Mouse (Mus musculus) liver, embryonic 14.5 days (tissue): ENCODE measurements around the gene Olfr73. TPM values are rescaled to one million over a fixed set of nuclear protein-coding genes. Genes with fewer than 3 reads are reported as not detected.

Experiments
- ATAC-seq: fragments of 200-750 bp; cut with Nextera tagmentation; 2 replicates; pipeline ENCODE4 v1.8.0; 2017; ENCODE audit warnings: moderate number of reproducible peaks, mild to moderate bottlenecking, moderate library complexity; ENCODE audit not compliant: insufficient read depth
- DNase-seq, 3 experiments: peaks; one replicate each; pipeline ENCODE4 v3.0.0-alpha.2; 2012 to 2013; ENCODE audit warnings: low read depth in 3 of 3, low spot score in 3 of 3
- H3K27ac ChIP-seq: fragments of 300-500 bp; sonication (generic); 2 replicates; pipeline ENCODE4 v1.5.1; 2014; ENCODE audit warnings: moderate library complexity, mild to moderate bottlenecking, control low read depth, inconsistent platforms
- H3K27me3 ChIP-seq: fragments of 300-500 bp; sonication (generic); 2 replicates; pipeline ENCODE4 v1.6.1; 2014; ENCODE audit warnings: mild to moderate bottlenecking, low read length, moderate library complexity; ENCODE audit not compliant: control insufficient read depth, insufficient read depth
- H3K36me3 ChIP-seq: fragments of 300-500 bp; sonication (generic); replicated peaks from 2 replicates; pipeline ENCODE4 v1.6.1; 2014; ENCODE audit warnings: low read depth; ENCODE audit not compliant: control insufficient read depth, insufficient read depth
- H3K4me1 ChIP-seq, 2 experiments: fragments of 200-500 bp in 1 of 2; fragments of 300-500 bp in 1 of 2; sonication (generic) in 1 of 2; replicated peaks; 2 replicates each; pipeline ENCODE4 v1.6.1; 2012 to 2014; ENCODE audit warnings: antibody characterized with exemption in 1 of 2, inconsistent platforms in 1 of 2, low read length in 1 of 2; ENCODE audit not compliant: control insufficient read depth in 2 of 2, insufficient read depth in 2 of 2
- H3K4me2 ChIP-seq: fragments of 300-500 bp; sonication (generic); 2 replicates; pipeline ENCODE4 v1.6.1; 2014; ENCODE audit warnings: low read depth, mild to moderate bottlenecking, control low read depth, moderate library complexity
- H3K4me3 ChIP-seq, 2 experiments: fragments of 200-500 bp in 1 of 2; fragments of 300-500 bp in 1 of 2; sonication (generic) in 1 of 2; 2 replicates each; pipeline ENCODE4 v1.5.1; 2012 to 2014; ENCODE audit warnings: low read depth in 2 of 2, low read length in 2 of 2, mild to moderate bottlenecking in 2 of 2, control low read depth in 1 of 2, inconsistent platforms in 1 of 2, moderate library complexity in 1 of 2; ENCODE audit not compliant: insufficient read depth in 1 of 2
- H3K9ac ChIP-seq: fragments of 300-500 bp; sonication (generic); replicated peaks from 2 replicates; pipeline ENCODE4 v1.6.1; 2014; ENCODE audit warnings: mild to moderate bottlenecking, control low read depth, moderate library complexity
- H3K9me3 ChIP-seq: fragments of 300-500 bp; sonication (generic); 2 replicates; pipeline ENCODE4 v1.6.1; 2016; ENCODE audit warnings: low read length, mixed read lengths; ENCODE audit not compliant: control insufficient read depth
- CTCF ChIP-seq: IDR thresholded peaks from 2 replicates; pipeline ENCODE4 v1.5.1; 2016; ENCODE audit warnings: antibody characterized with exemption, low read depth, control low read depth
- EP300 ChIP-seq: IDR thresholded peaks from 2 replicates; pipeline ENCODE4 v1.6.1; 2016; ENCODE audit warnings: antibody characterized with exemption, low read depth
- polyA plus RNA-seq, 2 experiments: library from polyadenylated mRNA; depleted of rRNA in 1 of 2; stranded (reverse) in 1 of 2; unstranded in 1 of 2; fragments of >200 nt; fragmentation: Nextera tagmentation in 1 of 2; extraction: Ambion mirVana in 1 of 2; gene quantifications; 2 replicates each; pipeline versions ENCODE4 v1.2.1 to v1.2.3; 2012 to 2014

Olfr73 gene
- polyA plus RNA-seq, 2 experiments = not detected

- TF ChIP-seq CTCF = no peak
- TF ChIP-seq EP300 = no peak
Observed at GRCm38 (mm10) chr2:88007515-88008318, 29.8 kb downstream of the Olfr73 start, which contains the start of gene Olfr1160. Gene Olfr1160 (minus strand): TSS chr2:88008268.

GRCm38 (mm10) chr2:87989813-87990212 is 47.7 kb downstream of the Olfr73 start, which contains the start of gene Olfr1158:
Gene Olfr1158 (plus strand): TSS chr2:87990113.
- DNase-seq (no peak), ATAC-seq (no peak)
- H3K4me1 ChIP-seq = no peaks in the 10 kb centered on the region
- no peaks in the 10 kb centered on the region for H3K9me3 ChIP-seq
- H3K4me2 ChIP-seq = no peak within 1 kb of the TSS
- TF ChIP-seq CTCF (no peak), EP300 (no peak)
- no peaks in the 10 kb centered on the region for H3K27me3 ChIP-seq
- H3K27ac ChIP-seq = no peak within 1 kb of the TSS
- no peak within 1 kb of the TSS for H3K9ac ChIP-seq
- no peak within 1 kb of the TSS for H3K4me3 ChIP-seq
- no peaks in the 10 kb centered on the region for H3K36me3 ChIP-seq

More at GRCm38 (mm10) chr2:88007515-88008318, 29.8 kb downstream of the Olfr73 start, which contains the start of gene Olfr1160:
- H3K9me3 ChIP-seq = no peaks in the 10 kb centered on the region
- H3K27me3 ChIP-seq = no peaks in the 10 kb centered on the region
- H3K4me2 ChIP-seq = no peak within 1 kb of the TSS
- DNase-seq = no peak
- H3K9ac ChIP-seq = no peak within 1 kb of the TSS
- H3K4me3 ChIP-seq = no peak within 1 kb of the TSS
- ATAC-seq = no peak
- H3K36me3 ChIP-seq = no peaks in the 10 kb centered on the region
- H3K4me1 ChIP-seq = no peaks in the 10 kb centered on the region
- H3K27ac ChIP-seq = no peak within 1 kb of the TSS

Other genes starting within 250 kb of the Olfr73 start
- not detected in 2 replicates for gene Olfr1143, start 237.1 kb downstream of the Olfr73 start, polyA plus RNA-seq (2012; rRNA removed)
- not detected in 2 replicates for gene Olfr1143, start 237.1 kb downstream of the Olfr73 start, polyA plus RNA-seq (2014; fragmentation: Nextera tagmentation; extraction: Ambion mirVana)
- not detected in 2 replicates for gene Olfr1145, start 227.9 kb downstream of the Olfr73 start, polyA plus RNA-seq (2012; rRNA removed)
- not detected in 2 replicates for gene Olfr1145, start 227.9 kb downstream of the Olfr73 start, polyA plus RNA-seq (2014; fragmentation: Nextera tagmentation; extraction: Ambion mirVana)
- gene Olfr1148, start 207.2 kb downstream of the Olfr73 start, polyA plus RNA-seq (2012; rRNA removed) = not detected in 2 replicates
- not detected in 2 replicates for gene Olfr1148, start 207.2 kb downstream of the Olfr73 start, polyA plus RNA-seq (2014; fragmentation: Nextera tagmentation; extraction: Ambion mirVana)
- not detected in 2 replicates for gene Olfr1150-ps1, start 193.7 kb downstream of the Olfr73 start, polyA plus RNA-seq (2012; rRNA removed)
- gene Olfr1150-ps1, start 193.7 kb downstream of the Olfr73 start, polyA plus RNA-seq (2014; fragmentation: Nextera tagmentation; extraction: Ambion mirVana) = not detected in 2 replicates
- gene Olfr1151, start 181.8 kb downstream of the Olfr73 start, polyA plus RNA-seq (2012; rRNA removed) = not detected in 2 replicates
- gene Olfr1151, start 181.8 kb downstream of the Olfr73 start, polyA plus RNA-seq (2014; fragmentation: Nextera tagmentation; extraction: Ambion mirVana) = not detected in 2 replicates
- gene Olfr1152, start 171.2 kb downstream of the Olfr73 start, polyA plus RNA-seq (2012; rRNA removed) = not detected in 2 replicates
- gene Olfr1152, start 171.2 kb downstream of the Olfr73 start, polyA plus RNA-seq (2014; fragmentation: Nextera tagmentation; extraction: Ambion mirVana) = not detected in 2 replicates
- not detected in 2 replicates for gene Olfr1153, start 142.7 kb downstream of the Olfr73 start, polyA plus RNA-seq (2012; rRNA removed)
- not detected in 2 replicates for gene Olfr1153, start 142.7 kb downstream of the Olfr73 start, polyA plus RNA-seq (2014; fragmentation: Nextera tagmentation; extraction: Ambion mirVana)
- not detected in 2 replicates for gene Olfr1154, start 132.5 kb downstream of the Olfr73 start, polyA plus RNA-seq (2012; rRNA removed)
- not detected in 2 replicates for gene Olfr1154, start 132.5 kb downstream of the Olfr73 start, polyA plus RNA-seq (2014; fragmentation: Nextera tagmentation; extraction: Ambion mirVana)
- not detected in 2 replicates for gene Olfr1155, start 92.6 kb downstream of the Olfr73 start, polyA plus RNA-seq (2012; rRNA removed)
- gene Olfr1155, start 92.6 kb downstream of the Olfr73 start, polyA plus RNA-seq (2014; fragmentation: Nextera tagmentation; extraction: Ambion mirVana) = not detected in 2 replicates
- gene Olfr1156, start 84.6 kb downstream of the Olfr73 start, polyA plus RNA-seq (2012; rRNA removed) = not detected in 2 replicates
- not detected in 2 replicates for gene Olfr1156, start 84.6 kb downstream of the Olfr73 start, polyA plus RNA-seq (2014; fragmentation: Nextera tagmentation; extraction: Ambion mirVana)
- not detected in 2 replicates for gene Olfr1157, start 69.4 kb downstream of the Olfr73 start, polyA plus RNA-seq (2012; rRNA removed)
- not detected in 2 replicates for gene Olfr1157, start 69.4 kb downstream of the Olfr73 start, polyA plus RNA-seq (2014; fragmentation: Nextera tagmentation; extraction: Ambion mirVana)
- gene Olfr74, start 63.0 kb downstream of the Olfr73 start, polyA plus RNA-seq (2012; rRNA removed) = not detected in 2 replicates
- not detected in 2 replicates for gene Olfr74, start 63.0 kb downstream of the Olfr73 start, polyA plus RNA-seq (2014; fragmentation: Nextera tagmentation; extraction: Ambion mirVana)
- not detected in 2 replicates for gene Olfr1158, start 47.6 kb downstream of the Olfr73 start, polyA plus RNA-seq (2012; rRNA removed)
- not detected in 2 replicates for gene Olfr1158, start 47.6 kb downstream of the Olfr73 start, polyA plus RNA-seq (2014; fragmentation: Nextera tagmentation; extraction: Ambion mirVana)
- not detected in 2 replicates for gene Olfr1160, start 29.4 kb downstream of the Olfr73 start, polyA plus RNA-seq (2012; rRNA removed)
- not detected in 2 replicates for gene Olfr1160, start 29.4 kb downstream of the Olfr73 start, polyA plus RNA-seq (2014; fragmentation: Nextera tagmentation; extraction: Ambion mirVana)
- gene Olfr1161, start 14.9 kb downstream of the Olfr73 start, polyA plus RNA-seq (2012; rRNA removed) = not detected in 2 replicates
- gene Olfr1161, start 14.9 kb downstream of the Olfr73 start, polyA plus RNA-seq (2014; fragmentation: Nextera tagmentation; extraction: Ambion mirVana) = not detected in 2 replicates
- not detected in 2 replicates for gene Olfr1162, start 13.4 kb upstream of the Olfr73 start, polyA plus RNA-seq (2012; rRNA removed)
- not detected in 2 replicates for gene Olfr1162, start 13.4 kb upstream of the Olfr73 start, polyA plus RNA-seq (2014; fragmentation: Nextera tagmentation; extraction: Ambion mirVana)
- gene Olfr1163, start 34.1 kb upstream of the Olfr73 start, polyA plus RNA-seq (2012; rRNA removed) = not detected in 2 replicates
- not detected in 2 replicates for gene Olfr1163, start 34.1 kb upstream of the Olfr73 start, polyA plus RNA-seq (2014; fragmentation: Nextera tagmentation; extraction: Ambion mirVana)
- gene Olfr1164, start 56.3 kb upstream of the Olfr73 start, polyA plus RNA-seq (2012; rRNA removed) = not detected in 2 replicates
- not detected in 2 replicates for gene Olfr1164, start 56.3 kb upstream of the Olfr73 start, polyA plus RNA-seq (2014; fragmentation: Nextera tagmentation; extraction: Ambion mirVana)
- not detected in 2 replicates for gene Olfr1166, start 90.6 kb upstream of the Olfr73 start, polyA plus RNA-seq (2012; rRNA removed)
- gene Olfr1166, start 90.6 kb upstream of the Olfr73 start, polyA plus RNA-seq (2014; fragmentation: Nextera tagmentation; extraction: Ambion mirVana) = not detected in 2 replicates
- gene Olfr1167, start 117.5 kb upstream of the Olfr73 start, polyA plus RNA-seq (2012; rRNA removed) = not detected in 2 replicates
- gene Olfr1167, start 117.5 kb upstream of the Olfr73 start, polyA plus RNA-seq (2014; fragmentation: Nextera tagmentation; extraction: Ambion mirVana) = not detected in 2 replicates
- gene Olfr1168, start 144.2 kb upstream of the Olfr73 start, polyA plus RNA-seq (2012; rRNA removed) = not detected in 2 replicates
- gene Olfr1168, start 144.2 kb upstream of the Olfr73 start, polyA plus RNA-seq (2014; fragmentation: Nextera tagmentation; extraction: Ambion mirVana) = not detected in 2 replicates
- gene Olfr1170, start 190.6 kb upstream of the Olfr73 start, polyA plus RNA-seq (2012; rRNA removed) = not detected in 2 replicates
- not detected in 2 replicates for gene Olfr1170, start 190.6 kb upstream of the Olfr73 start, polyA plus RNA-seq (2014; fragmentation: Nextera tagmentation; extraction: Ambion mirVana)
- gene Olfr1173, start 242.2 kb upstream of the Olfr73 start, polyA plus RNA-seq (2012; rRNA removed) = not detected in 2 replicates
- gene Olfr1173, start 242.2 kb upstream of the Olfr73 start, polyA plus RNA-seq (2014; fragmentation: Nextera tagmentation; extraction: Ambion mirVana) = not detected in 2 replicates